Mouse (Mus musculus) olfactory bulb, adult 2 months (tissue): ENCODE data around the gene Hes7. TPM values are rescaled to one million over a fixed set of nuclear protein-coding genes. Genes with fewer than 3 reads are reported as not detected.

Experiments
- H3K27ac ChIP-seq: fragments of 200-500 bp; 2 replicates; pipeline ENCODE4 v1.5.1; 2012; ENCODE audit warnings: low read depth, low read length; ENCODE audit not compliant: insufficient read depth
- H3K4me1 ChIP-seq: fragments of 200-500 bp; 2 replicates; pipeline ENCODE4 v1.6.1; 2012; ENCODE audit warnings: low read length; ENCODE audit not compliant: control insufficient read depth, insufficient read depth
- H3K4me3 ChIP-seq: fragments of 200-500 bp; 2 replicates; pipeline ENCODE4 v1.5.1; 2012; ENCODE audit warnings: mild to moderate bottlenecking, low read depth, low read length, moderate library complexity; ENCODE audit not compliant: insufficient read depth
- CTCF ChIP-seq: fragments of 200-500 bp; IDR thresholded peaks from 2 replicates; pipeline ENCODE4 v1.5.1; 2012; ENCODE audit warnings: low read depth, mild to moderate bottlenecking, low read length, moderate library complexity; ENCODE audit not compliant: insufficient read depth
- POLR2A ChIP-seq: fragments of 200-500 bp; IDR thresholded peaks from 2 replicates; pipeline ENCODE4 v1.6.1; 2012; ENCODE audit warnings: mild to moderate bottlenecking, low read depth, low read length, moderate library complexity; ENCODE audit not compliant: insufficient read depth
- WGBS: fragments of 180-500 bp; shearing (Covaris S2); methylation state at CpG from one replicate; pipeline ENCODE4 v1.1.7; 2018; 5-methylcytosine and 5-hydroxymethylcytosine counted together
- polyA plus RNA-seq: library from polyadenylated mRNA; stranded (reverse); fragments of >200 nt; gene quantifications from 2 replicates; pipeline ENCODE4 v1.2.4, GENCODE M21; 2012; ENCODE audit warnings: low replicate concordance; ENCODE audit not compliant: missing spikeins, insufficient read depth, insufficient read length

Hes7 gene
- polyA plus RNA-seq, 1 experiment, result not detected

DNA sequence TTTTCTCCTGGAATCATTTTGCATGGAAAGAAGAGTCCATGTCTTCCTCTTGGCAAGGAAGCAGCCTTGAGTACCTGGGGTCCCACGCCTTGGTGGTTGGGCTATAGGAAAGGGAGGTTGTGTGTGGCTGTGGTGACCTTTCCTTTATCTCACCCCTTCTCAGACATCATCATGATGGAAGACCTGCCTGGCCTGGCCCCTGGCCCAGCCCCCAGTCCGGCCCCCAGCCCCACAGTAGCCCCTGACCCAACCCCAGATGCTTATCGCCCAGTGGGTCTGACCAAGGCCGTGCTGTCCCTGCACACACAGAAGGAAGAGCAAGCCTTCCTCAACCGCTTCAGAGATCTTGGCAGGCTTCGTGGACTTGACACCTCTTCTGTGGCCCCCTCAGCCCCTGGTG is 15.0 kb upstream of the Hes7 start:
- TF ChIP-seq POLR2A, result no peak
- TF ChIP-seq CTCF, result no peak
- H3K4me3 ChIP-seq, result no peak overlapping the region
- WGBS, result 84% methylated on average over 6 of the region's 6 CpGs
- peaks cover 51% of the 10 kb centered on the region for H3K4me1 ChIP-seq
- H3K27ac ChIP-seq, result no peak overlapping the region

DNA sequence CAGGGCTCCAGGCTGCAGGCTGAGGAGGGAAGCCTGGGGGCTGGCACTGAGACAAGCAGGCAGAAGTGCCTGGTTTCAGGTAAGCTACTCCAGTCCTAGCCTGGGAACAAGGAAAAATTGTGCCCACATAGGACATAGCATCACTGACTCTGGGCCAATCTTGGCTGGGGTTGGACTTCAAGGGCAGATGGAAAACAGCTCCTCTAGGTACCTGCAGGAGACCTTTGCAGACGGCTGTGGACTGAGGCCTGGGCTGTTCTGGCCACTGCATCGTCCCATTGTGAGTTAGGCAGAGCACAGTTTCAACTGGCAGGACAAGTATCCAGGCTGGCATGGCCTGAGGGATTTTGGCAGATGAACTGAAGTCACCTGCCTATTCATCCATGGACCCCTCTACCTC is 14.4 kb upstream of the Hes7 start:
- WGBS, result 84% methylated on average over 2 of the region's 2 CpGs
- no peak overlapping the region for H3K4me3 ChIP-seq
- no peak overlapping the region for H3K27ac ChIP-seq
- TF ChIP-seq CTCF (no peak), POLR2A (no peak)
- H3K4me1 ChIP-seq, result peaks cover 46% of the 10 kb centered on the region

DNA sequence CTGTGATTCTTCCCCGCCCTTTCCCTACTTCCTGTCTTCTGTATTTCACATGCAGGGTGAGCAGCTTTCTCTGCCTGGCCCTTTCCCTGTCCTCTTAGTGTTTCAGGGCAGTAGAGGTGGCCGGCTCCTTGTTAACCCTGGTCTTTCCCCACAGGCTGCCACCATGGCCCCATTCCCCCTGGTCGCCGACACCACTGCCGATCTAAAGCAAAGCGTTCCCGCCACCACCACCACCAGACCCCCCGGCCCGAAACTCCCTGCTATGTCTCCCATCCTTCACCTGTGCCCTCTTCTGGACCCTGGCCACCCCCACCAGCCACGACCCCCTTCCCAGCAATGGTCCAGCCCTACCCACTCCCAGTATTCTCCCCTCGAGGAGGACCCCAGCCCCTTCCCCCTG is 13.9 kb upstream of the Hes7 start:
- TF ChIP-seq CTCF (no peak), POLR2A (no peak)
- no peak overlapping the region for H3K27ac ChIP-seq
- H3K4me1 ChIP-seq, result peaks cover 41% of the 10 kb centered on the region
- 87% methylated on average over 11 of the region's 11 CpGs for WGBS
- H3K4me3 ChIP-seq, result no peak overlapping the region

DNA sequence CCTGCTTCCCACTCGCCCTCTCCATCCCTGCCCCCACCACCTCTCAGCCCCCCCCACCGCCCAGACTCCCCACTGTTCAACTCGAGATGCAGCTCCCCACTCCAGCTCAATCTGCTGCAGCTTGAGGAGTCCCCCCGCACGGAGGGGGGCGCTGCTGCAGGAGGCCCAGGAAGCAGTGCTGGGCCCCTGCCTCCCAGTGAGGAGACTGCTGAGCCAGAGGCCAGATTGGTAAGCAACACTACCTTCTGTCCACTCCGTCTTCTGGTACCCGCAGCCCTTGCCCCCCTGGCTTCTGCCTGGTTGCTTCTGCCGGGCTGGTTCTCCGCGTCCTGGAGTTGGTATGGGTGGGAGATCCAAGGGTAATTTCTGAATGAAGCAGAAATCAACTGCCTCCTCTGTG is 13.4 kb upstream of the Hes7 start:
- WGBS, result 80% methylated on average over 11 of the region's 11 CpGs
- no peak overlapping the region for H3K27ac ChIP-seq
- no peak overlapping the region for H3K4me3 ChIP-seq
- peaks cover 37% of the 10 kb centered on the region for H3K4me1 ChIP-seq
- no peak for TF ChIP-seq CTCF
- TF ChIP-seq POLR2A, result no peak

DNA sequence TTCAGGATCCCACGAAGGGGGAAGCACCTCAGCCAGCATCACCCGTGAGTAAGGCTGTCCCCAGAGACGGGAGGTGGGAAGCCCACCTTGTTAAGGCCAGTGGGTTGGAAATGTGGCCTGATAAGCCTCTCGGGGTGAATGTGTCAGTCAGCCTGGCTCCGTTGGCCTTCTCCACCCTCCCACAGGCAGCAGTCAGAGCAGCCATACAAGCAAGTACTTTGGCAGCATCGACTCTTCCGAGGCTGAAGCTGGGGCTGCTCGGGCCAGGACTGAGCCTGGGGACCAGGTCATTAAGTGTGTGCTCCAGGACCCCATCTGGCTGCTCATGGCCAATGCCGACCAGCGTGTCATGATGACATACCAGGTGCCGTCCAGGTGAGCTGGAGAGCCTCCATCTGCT is 12.5 kb upstream of the Hes7 start:
- H3K4me3 ChIP-seq, result no peak overlapping the region
- H3K27ac ChIP-seq, result no peak overlapping the region
- WGBS, result 89% methylated on average over 11 of the region's 11 CpGs
- peaks cover 29% of the 10 kb centered on the region for H3K4me1 ChIP-seq
- no peak for TF ChIP-seq CTCF
- no peak for TF ChIP-seq POLR2A

DNA sequence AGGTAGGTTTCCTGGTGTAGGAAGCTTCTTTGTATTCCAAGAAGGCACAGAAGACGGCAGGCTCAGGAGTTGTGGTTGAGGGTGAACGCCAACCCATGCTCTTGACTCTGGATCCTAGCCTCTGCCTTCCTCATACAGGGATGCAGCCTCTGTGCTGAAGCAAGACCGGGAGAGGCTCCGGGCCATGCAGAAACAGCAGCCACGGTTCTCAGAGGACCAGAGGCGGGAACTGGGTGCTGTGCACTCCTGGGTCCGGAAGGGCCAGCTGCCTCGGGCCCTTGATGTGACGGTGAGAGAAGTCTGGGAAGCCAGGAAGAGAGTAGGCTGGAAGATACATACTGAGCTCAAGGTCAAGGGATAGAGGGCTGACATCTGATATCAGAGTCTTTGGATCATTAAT is 12.0 kb upstream of the Hes7 start:
- WGBS, result 91% methylated on average over 9 of the region's 9 CpGs
- H3K4me3 ChIP-seq, result no peak overlapping the region
- no peak overlapping the region for H3K27ac ChIP-seq
- TF ChIP-seq CTCF (no peak), POLR2A (no peak)
- H3K4me1 ChIP-seq, result peaks cover 23% of the 10 kb centered on the region

DNA sequence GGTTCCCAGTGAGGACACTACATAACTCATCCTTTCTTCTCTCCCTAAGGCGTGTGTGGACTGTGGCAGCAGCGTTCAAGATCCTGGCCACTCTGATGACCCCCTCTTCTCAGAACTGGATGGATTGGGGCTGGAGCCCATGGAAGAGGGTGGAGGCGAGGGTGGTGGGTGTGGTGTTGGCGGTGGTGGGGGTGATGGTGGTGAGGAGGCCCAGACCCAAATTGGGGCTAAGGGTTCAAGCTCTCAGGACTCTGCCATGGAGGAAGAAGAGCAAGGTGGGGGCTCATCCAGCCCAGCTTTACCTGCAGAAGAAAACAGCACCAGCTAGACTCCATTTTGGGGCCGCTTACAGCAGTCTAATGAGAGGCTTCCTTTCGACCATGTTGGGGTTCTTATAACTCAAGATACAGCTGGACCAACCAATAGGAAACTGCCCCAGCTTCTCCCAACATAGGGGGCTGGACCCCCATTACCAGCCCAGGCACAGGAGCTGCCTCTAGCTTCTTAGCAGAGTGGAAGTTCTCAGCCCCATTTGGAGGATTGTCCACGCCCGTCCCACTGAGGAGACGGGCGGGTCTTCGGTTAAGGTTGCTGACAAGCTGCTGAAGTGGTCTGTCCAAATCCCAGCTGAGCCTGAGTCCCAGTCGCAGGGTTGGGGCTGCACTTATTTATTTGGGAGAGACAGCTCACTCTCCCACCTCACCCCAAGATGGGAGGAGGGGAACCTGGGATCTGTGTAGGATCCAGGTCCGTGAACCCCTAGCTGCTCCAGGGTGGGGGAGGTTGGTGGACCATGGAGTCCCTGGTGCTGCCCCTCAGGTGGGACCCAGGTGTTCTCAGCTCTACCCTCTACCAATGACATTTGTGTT is 10.9 kb upstream of the Hes7 start:
- no peak for TF ChIP-seq POLR2A
- TF ChIP-seq CTCF, result no peak
- WGBS, result 85% methylated on average over 13 of the region's 13 CpGs
- Histone ChIP-seq H3K4me1 (peaks cover 13% of the 10 kb centered on the region), H3K4me3 (no peak overlapping the region), H3K27ac (no peak overlapping the region)

DNA sequence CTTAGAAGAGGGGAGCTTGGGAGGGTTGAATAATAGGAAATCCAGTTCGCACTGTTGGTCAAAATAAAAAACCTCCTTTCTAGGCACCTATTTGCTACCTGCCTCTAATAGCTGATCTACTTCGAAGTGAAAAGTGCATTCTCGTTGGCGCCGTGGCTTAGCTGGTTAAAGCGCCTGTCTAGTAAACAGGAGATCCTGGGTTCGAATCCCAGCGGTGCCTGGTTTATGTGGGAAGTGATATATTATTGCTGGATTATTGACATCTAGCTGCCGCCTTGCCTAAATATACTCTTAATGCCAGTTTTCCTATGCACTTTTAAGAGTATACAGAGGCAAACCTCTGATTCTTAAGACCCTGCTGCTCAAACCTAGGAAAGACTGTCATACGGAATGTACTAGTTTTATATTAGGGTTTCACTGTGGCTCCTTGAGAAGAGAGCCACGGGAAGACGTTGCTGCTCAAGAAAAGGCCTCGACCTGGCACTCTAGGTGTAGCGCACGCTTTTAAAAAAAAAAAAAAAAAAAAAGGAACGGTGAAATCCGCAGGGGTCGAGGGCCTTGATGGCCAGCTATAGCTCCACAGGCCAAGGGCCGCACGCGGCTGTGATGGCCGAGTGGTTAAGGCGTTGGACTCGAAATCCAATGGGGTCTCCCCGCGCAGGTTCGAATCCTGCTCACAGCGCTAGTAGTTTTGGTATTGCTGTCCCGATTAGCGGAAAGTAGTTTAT is 9.7 kb upstream of the Hes7 start:
- TF ChIP-seq POLR2A, result no peak
- no peak for TF ChIP-seq CTCF
- H3K27ac ChIP-seq, result no peak overlapping the region
- 3% methylated on average over 30 of the region's 30 CpGs for WGBS

DNA sequence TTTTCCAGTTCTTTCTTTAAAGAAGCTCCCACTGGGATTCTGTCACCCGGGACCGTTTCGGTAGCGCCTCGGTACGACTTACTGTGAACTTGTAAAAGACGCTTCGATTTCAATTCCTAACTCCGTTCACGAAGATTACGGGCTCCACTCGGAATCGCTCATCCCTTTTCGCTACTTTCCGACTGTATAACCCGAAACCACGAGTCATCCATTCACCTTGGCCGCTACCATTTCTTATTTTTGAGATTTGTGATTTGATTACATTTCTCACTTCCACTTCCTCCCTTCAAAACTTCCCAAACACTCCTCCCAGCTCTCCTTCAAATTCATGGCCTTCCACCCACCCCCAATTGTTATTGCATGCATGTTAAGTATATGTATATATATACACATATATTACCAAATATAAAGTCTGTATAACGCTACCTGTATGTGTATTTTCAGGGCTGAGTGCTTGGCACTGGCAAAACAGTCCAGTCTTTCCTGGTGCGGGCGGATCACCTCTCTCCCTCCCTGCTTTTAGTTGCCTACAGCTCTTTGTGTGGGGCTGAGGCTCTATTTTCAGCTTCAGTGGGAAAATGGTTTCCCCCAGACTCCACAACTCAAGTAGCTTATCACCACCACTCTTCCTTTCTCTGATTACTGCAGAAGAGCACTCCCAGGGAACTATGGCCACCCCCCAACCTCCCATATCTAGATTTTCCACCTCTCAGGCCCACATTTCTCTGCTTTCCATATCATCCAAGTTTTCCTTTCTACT is 9.0 kb upstream of the Hes7 start:
- H3K27ac ChIP-seq, result no peak overlapping the region
- peak overlapping the region; percentile 38; the same call in 1 of the 2 replicates for H3K4me3 ChIP-seq
- WGBS, result 13% methylated on average over 21 of the region's 21 CpGs
- peaks cover 7% of the 10 kb centered on the region for H3K4me1 ChIP-seq
- no peak for TF ChIP-seq POLR2A

More for the DNA sequence above, 9.7 kb upstream of the Hes7 start:
- H3K4me1 ChIP-seq, result peaks cover 7% of the 10 kb centered on the region
- H3K4me3 ChIP-seq, result peak overlapping the region; percentile 38

DNA sequence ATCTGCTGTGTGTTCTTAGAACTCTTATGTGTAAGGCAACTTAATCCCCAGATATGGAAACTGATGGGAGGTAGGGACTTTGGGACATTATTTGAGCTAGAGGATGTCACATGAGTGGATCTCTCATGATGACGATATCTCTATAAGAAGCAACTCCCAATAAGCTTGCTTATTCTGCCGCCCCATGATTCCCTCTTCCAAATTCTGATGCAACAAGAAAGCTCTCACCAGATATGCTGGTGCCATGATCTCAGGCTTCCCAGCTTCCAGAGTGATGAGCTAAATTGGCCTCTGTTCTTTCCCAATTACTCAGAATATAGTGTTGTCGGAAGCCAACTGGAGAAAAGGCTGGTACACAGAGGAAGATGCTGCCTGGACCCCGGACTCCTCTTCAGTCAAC is 8.3 kb upstream of the Hes7 start:
- Histone ChIP-seq H3K27ac (no peak overlapping the region), H3K4me1 (peaks cover 6% of the 10 kb centered on the region), H3K4me3 (no peak overlapping the region)
- 65% methylated on average over 4 of the region's 4 CpGs for WGBS
- TF ChIP-seq POLR2A (no peak), CTCF (no peak)
